Mouse (Mus musculus): Measurements from ENCODE around the gene Hist1h2ba. TPM values are rescaled to one million over a fixed set of nuclear protein-coding genes. Genes with fewer than 3 reads are reported as not detected.

Hist1h2ba gene
- not detected in 2 replicates for polyA plus RNA-seq (2015; fragmentation: Nextera tagmentation; extraction: Ambion mirVana)

DNA sequence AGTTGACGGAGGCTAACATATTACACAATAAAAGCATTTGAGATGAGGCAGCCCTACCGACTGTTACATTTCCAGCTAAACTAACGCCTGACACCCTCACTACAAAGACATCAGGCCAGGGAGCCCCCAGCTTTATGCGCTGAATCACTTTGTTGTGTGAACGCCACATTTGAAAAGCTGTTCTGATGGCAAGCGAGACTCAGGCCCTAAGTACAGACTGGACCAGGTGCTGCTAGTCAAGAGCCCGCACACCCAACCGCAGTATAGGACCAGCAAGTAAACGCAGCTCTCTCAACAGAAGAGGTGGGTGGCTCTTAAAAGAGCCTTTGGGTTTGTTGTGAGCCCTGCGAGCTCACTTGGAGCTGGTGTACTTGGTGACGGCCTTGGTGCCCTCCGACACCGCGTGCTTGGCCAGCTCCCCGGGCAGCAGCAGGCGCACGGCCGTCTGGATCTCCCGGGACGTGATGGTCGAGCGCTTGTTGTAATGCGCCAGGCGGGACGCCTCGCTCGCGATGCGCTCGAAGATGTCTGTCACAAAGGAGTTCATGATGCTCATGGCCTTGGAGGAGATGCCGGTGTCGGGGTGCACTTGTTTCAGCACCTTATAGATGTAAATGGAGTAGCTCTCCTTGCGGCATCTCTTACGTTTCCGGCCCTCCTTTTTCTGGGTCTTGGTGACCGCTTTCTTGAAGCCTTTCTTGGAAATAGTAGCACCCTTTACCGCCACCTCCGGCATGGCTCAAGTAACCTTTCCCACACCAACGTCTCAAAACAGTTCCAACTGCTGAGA, at the start of gene Hist1h2ba:
TSS of gene Hist1h2ba (minus strand) at position 736 of the 790 bp plus-strand sequence.
- Histone ChIP-seq H3K27me3 (replicated peaks) (no peaks in the 10 kb centered on the region), H3K9me3 (no peaks in the 10 kb centered on the region), H3K9ac (no peak within 1 kb of the TSS), H3K27ac (no peak within 1 kb of the TSS), H3K4me3 (replicated peaks) (no peak within 1 kb of the TSS), H3K4me2 (no peak within 1 kb of the TSS), H3K36me3 (no peaks in the 10 kb centered on the region), H3K4me1 (0 out of 2 replicates have a peak, but pooled peaks cover 2% of the 10 kb centered on the region)
- no peak for ATAC-seq (ENCODE audit: insufficient read depth, low FRiP score, low read depth)
- WGBS, result 93% methylated on average over 39 of the region's 39 CpGs

DNA sequence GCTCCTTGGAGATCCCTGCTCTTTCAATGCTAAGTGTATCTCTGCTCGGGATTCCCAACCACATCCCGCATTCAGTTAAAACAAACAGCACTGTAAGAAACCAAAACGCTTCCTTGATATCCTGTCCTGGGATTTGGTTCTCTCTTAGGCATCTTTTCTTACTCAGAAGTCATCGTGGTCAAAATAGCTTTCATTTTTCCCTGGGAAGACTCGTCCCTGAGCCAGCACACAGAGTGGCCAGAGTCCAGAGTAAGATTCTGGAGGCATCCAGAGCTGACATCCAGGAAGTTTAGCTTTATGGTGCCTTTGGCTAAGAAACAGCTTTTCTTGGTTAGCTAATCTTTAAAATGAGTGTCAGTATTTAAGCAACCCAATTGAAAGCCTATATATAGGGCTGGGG, 38.3 kb upstream of the Hist1h2ba start:
- Histone ChIP-seq H3K27me3 (replicated peaks) (no peaks in the 10 kb centered on the region), H3K4me1 (no peaks in the 10 kb centered on the region), H3K9me3 (no peaks in the 10 kb centered on the region), H3K9ac (no peak overlapping the region), H3K4me3 (replicated peaks) (no peak overlapping the region), H3K27ac (no peak overlapping the region), H3K4me2 (no peak overlapping the region), H3K36me3 (no peaks in the 10 kb centered on the region)
- 48% methylated on average over 5 of the region's 5 CpGs for WGBS
- no peak for ATAC-seq (ENCODE audit: insufficient read depth, low FRiP score, low read depth)

- H3K4me3 ChIP-seq (replicated peaks), result no peak overlapping the region
- no peak overlapping the region for H3K27ac ChIP-seq
- no peak for ATAC-seq (ENCODE audit: insufficient read depth, low FRiP score, low read depth)
- no peaks in the 10 kb centered on the region for H3K4me1 ChIP-seq
- no peak overlapping the region for H3K4me2 ChIP-seq
- H3K9me3 ChIP-seq, result no peaks in the 10 kb centered on the region
- no peak overlapping the region for H3K9ac ChIP-seq
- 64% methylated on average over 2 of the region's 2 CpGs for WGBS
- H3K36me3 ChIP-seq, result no peaks in the 10 kb centered on the region
- no peaks in the 10 kb centered on the region for H3K27me3 ChIP-seq (replicated peaks)
Observed at GRCm38 (mm10) chr13:23971870-23972269, 37.9 kb upstream of the Hist1h2ba start.

- no peak overlapping the region for H3K4me3 ChIP-seq (replicated peaks)
- ATAC-seq (ENCODE audit: insufficient read depth, low FRiP score, low read depth), result no peak
- WGBS, result 74% methylated on average over 2 of the region's 2 CpGs
Observed at GRCm38 (mm10) chr13:23964909-23965308, 31.0 kb upstream of the Hist1h2ba start.

GRCm38 (mm10) chr13:23959776-23960175, 25.8 kb upstream of the Hist1h2ba start:
- ATAC-seq (ENCODE audit: insufficient read depth, low FRiP score, low read depth), result no peak
- WGBS, result 8% methylated on average over 2 of the region's 2 CpGs
- no peaks in the 10 kb centered on the region for H3K36me3 ChIP-seq
- H3K4me2 ChIP-seq, result no peak overlapping the region
- H3K9me3 ChIP-seq, result no peaks in the 10 kb centered on the region
- no peak overlapping the region for H3K4me3 ChIP-seq (replicated peaks)
- no peak overlapping the region for H3K9ac ChIP-seq
- H3K4me1 ChIP-seq, result no peaks in the 10 kb centered on the region
- no peaks in the 10 kb centered on the region for H3K27me3 ChIP-seq (replicated peaks)
- H3K27ac ChIP-seq, result no peak overlapping the region

More at GRCm38 (mm10) chr13:23964909-23965308, 31.0 kb upstream of the Hist1h2ba start:
- Histone ChIP-seq H3K36me3 (no peaks in the 10 kb centered on the region), H3K4me2 (no peak overlapping the region), H3K4me1 (no peaks in the 10 kb centered on the region), H3K27me3 (replicated peaks) (no peaks in the 10 kb centered on the region), H3K9ac (no peak overlapping the region), H3K27ac (no peak overlapping the region), H3K9me3 (no peaks in the 10 kb centered on the region)

GRCm38 (mm10) chr13:23950928-23951327, 17.0 kb upstream of the Hist1h2ba start:
- H3K27me3 ChIP-seq (replicated peaks), result no peaks in the 10 kb centered on the region
- H3K4me2 ChIP-seq, result no peak overlapping the region
- H3K4me3 ChIP-seq (replicated peaks), result no peak overlapping the region
- no peak overlapping the region for H3K9ac ChIP-seq
- H3K36me3 ChIP-seq, result no peaks in the 10 kb centered on the region
- no peak for ATAC-seq (ENCODE audit: insufficient read depth, low FRiP score, low read depth)
- H3K27ac ChIP-seq, result no peak overlapping the region
- no peaks in the 10 kb centered on the region for H3K9me3 ChIP-seq
- H3K4me1 ChIP-seq, result no peaks in the 10 kb centered on the region
- 61% methylated on average over 3 of the region's 3 CpGs for WGBS

GRCm38 (mm10) chr13:23949484-23950246, 15.7 kb upstream of the Hist1h2ba start:
- H3K27ac ChIP-seq, result no peak overlapping the region
- no peaks in the 10 kb centered on the region for H3K36me3 ChIP-seq
- no peaks in the 10 kb centered on the region for H3K27me3 ChIP-seq (replicated peaks)
- H3K9ac ChIP-seq, result no peak overlapping the region
- H3K4me3 ChIP-seq (replicated peaks), result no peak overlapping the region
- no peaks in the 10 kb centered on the region for H3K4me1 ChIP-seq
- 61% methylated on average over 14 of the region's 14 CpGs for WGBS
- ATAC-seq (ENCODE audit: insufficient read depth, low FRiP score, low read depth), result no peak
- no peaks in the 10 kb centered on the region for H3K9me3 ChIP-seq
- no peak overlapping the region for H3K4me2 ChIP-seq

- WGBS, result 41% methylated on average over 2 of the region's 2 CpGs
- Histone ChIP-seq H3K27me3 (replicated peaks) (no peaks in the 10 kb centered on the region), H3K4me1 (no peaks in the 10 kb centered on the region), H3K27ac (no peak overlapping the region), H3K4me3 (replicated peaks) (no peak overlapping the region), H3K4me2 (no peak overlapping the region), H3K9me3 (no peaks in the 10 kb centered on the region), H3K36me3 (no peaks in the 10 kb centered on the region), H3K9ac (no peak overlapping the region)
- no peak for ATAC-seq (ENCODE audit: insufficient read depth, low FRiP score, low read depth)
Observed at GRCm38 (mm10) chr13:23946254-23946653, 12.3 kb upstream of the Hist1h2ba start.

DNA sequence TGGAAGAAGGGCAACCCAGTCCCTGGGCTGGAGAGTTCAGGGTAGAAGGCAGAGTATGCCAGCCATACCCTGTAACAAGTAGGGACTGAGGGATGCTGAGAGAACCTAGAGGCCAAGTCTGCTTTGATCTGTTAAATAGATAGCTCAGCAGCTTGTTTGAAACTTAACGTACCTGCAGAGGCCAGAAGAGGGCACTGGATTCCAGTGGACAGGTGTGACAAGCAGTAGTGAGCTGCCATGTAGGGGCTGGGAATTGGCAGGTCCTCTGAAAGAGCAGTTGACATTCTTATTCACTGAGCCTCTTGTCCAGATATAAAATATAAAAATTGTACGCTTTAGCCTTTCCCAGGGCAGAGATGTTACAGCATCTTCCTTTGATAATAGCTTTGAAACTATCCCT, 8.9 kb upstream of the Hist1h2ba start:
- H3K9me3 ChIP-seq, result no peaks in the 10 kb centered on the region
- no peak for ATAC-seq (ENCODE audit: insufficient read depth, low FRiP score, low read depth)
- no peaks in the 10 kb centered on the region for H3K27me3 ChIP-seq (replicated peaks)
- WGBS, result 54% methylated on average over 2 of the region's 2 CpGs
- no peaks in the 10 kb centered on the region for H3K4me1 ChIP-seq
- no peak overlapping the region for H3K4me2 ChIP-seq
- no peak overlapping the region for H3K9ac ChIP-seq
- H3K36me3 ChIP-seq, result no peaks in the 10 kb centered on the region
- no peak overlapping the region for H3K27ac ChIP-seq
- H3K4me3 ChIP-seq (replicated peaks), result no peak overlapping the region

- H3K27ac ChIP-seq, result no peak overlapping the region
Observed at GRCm38 (mm10) chr13:23940291-23940690, 6.3 kb upstream of the Hist1h2ba start.

GRCm38 (mm10) chr13:23938699-23939098, 4.7 kb upstream of the Hist1h2ba start:
- Histone ChIP-seq H3K4me2 (no peak overlapping the region), H3K36me3 (no peaks in the 10 kb centered on the region), H3K27me3 (replicated peaks) (no peaks in the 10 kb centered on the region), H3K9me3 (no peaks in the 10 kb centered on the region), H3K4me1 (no peaks in the 10 kb centered on the region), H3K27ac (no peak overlapping the region), H3K4me3 (replicated peaks) (no peak overlapping the region), H3K9ac (no peak overlapping the region)
- ATAC-seq (ENCODE audit: insufficient read depth, low FRiP score, low read depth), result no peak
- WGBS, result 89% methylated on average over 1 of the region's 1 CpGs

More at GRCm38 (mm10) chr13:23940291-23940690, 6.3 kb upstream of the Hist1h2ba start:
- Histone ChIP-seq H3K4me3 (replicated peaks) (no peak overlapping the region), H3K27me3 (replicated peaks) (no peaks in the 10 kb centered on the region), H3K9me3 (no peaks in the 10 kb centered on the region), H3K4me1 (no peaks in the 10 kb centered on the region), H3K36me3 (no peaks in the 10 kb centered on the region), H3K4me2 (no peak overlapping the region), H3K9ac (no peak overlapping the region)
- 53% methylated on average over 6 of the region's 6 CpGs for WGBS
- ATAC-seq (ENCODE audit: insufficient read depth, low FRiP score, low read depth), result no peak

GRCm38 (mm10) chr13:23934211-23934520, 210 bp upstream of the Hist1h2ba start, which contains the start of gene Hist1h2aa:
Hist1h2aa (plus strand) TSS chr13:23934462.
- H3K9ac ChIP-seq, result no peak within 1 kb of the TSS
- no peaks in the 10 kb centered on the region for H3K4me1 ChIP-seq
- 83% methylated on average over 10 of the region's 10 CpGs for WGBS
- H3K27ac ChIP-seq, result no peak within 1 kb of the TSS
- no peak within 1 kb of the TSS for H3K4me3 ChIP-seq (replicated peaks)
- H3K27me3 ChIP-seq (replicated peaks), result no peaks in the 10 kb centered on the region
- H3K9me3 ChIP-seq, result no peaks in the 10 kb centered on the region
- no peak for ATAC-seq (ENCODE audit: insufficient read depth, low FRiP score, low read depth)
- H3K36me3 ChIP-seq, result no peaks in the 10 kb centered on the region
- no peak within 1 kb of the TSS for H3K4me2 ChIP-seq

All from stomach, embryonic 15.5 days (tissue).